Mouse (Mus musculus) ZHBTc4 (cell line): Measurements from ENCODE around the gene Tspan3.

ENCODE experiments used
- DNase-seq: peaks from one replicate; pipeline ENCODE4 v3.0.0-alpha.2; 2011; ENCODE audit warnings: low read depth, low spot score

Tspan3 gene

GRCm38 (mm10) chr9:56118091-56118490, 47.2 kb downstream of the Tspan3 start:
- no peak for DNase-seq

GRCm38 (mm10) chr9:56108174-56108573, 57.1 kb downstream of the Tspan3 start:
- DNase-seq: no peak

GRCm38 (mm10) chr9:56107527-56107926, 57.8 kb downstream of the Tspan3 start:
- DNase-seq: peak; percentile 89

GRCm38 (mm10) chr9:56106274-56107072, 58.8 kb downstream of the Tspan3 start:
- DNase-seq: peak; percentile 34

GRCm38 (mm10) chr9:56104921-56105320, 60.4 kb downstream of the Tspan3 start:
- DNase-seq: no peak

- DNase-seq: no peak
These were observed 64.3 kb downstream of the Tspan3 start for GRCm38 (mm10) chr9:56101022-56101421.

- DNase-seq: no peak
These were observed 65.2 kb downstream of the Tspan3 start for GRCm38 (mm10) chr9:56100041-56100522.

- DNase-seq: no peak
These were observed 67.5 kb downstream of the Tspan3 start for GRCm38 (mm10) chr9:56097584-56098298.

GRCm38 (mm10) chr9:56092102-56092501, 73.2 kb downstream of the Tspan3 start:
- peak; percentile 60 for DNase-seq

- no peak for DNase-seq
These were observed 74.6 kb downstream of the Tspan3 start for GRCm38 (mm10) chr9:56090546-56091225.

GRCm38 (mm10) chr9:56089778-56090520, 75.3 kb downstream of the Tspan3 start, which contains the start of gene Pstpip1:
TSS of gene Pstpip1 (plus strand) at chr9:56089962.
- DNase-seq: peak; percentile 81

- no peak for DNase-seq
These were observed 78.8 kb downstream of the Tspan3 start for GRCm38 (mm10) chr9:56086524-56086923.
